Mouse (Mus musculus) forebrain, embryonic 12.5 days (tissue): Measurements from ENCODE around the gene Rev3l. TPM values are rescaled to one million over a fixed set of nuclear protein-coding genes. Genes with fewer than 3 reads are reported as not detected.

ENCODE experiments used
- ATAC-seq: fragments of 200-750 bp; cut with Nextera tagmentation; 2 replicates; pipeline ENCODE4 v1.8.0; 2017; ENCODE audit warnings: moderate TSS enrichment; ENCODE audit not compliant: low FRiP score
- H3K27ac ChIP-seq: fragments of 300-500 bp; sonication (generic); 2 replicates; pipeline ENCODE4 v1.5.1; 2016; ENCODE audit warnings: mild to moderate bottlenecking
- H3K27me3 ChIP-seq: fragments of 300-500 bp; sonication (generic); 2 replicates; pipeline ENCODE4 v1.6.1; 2016; ENCODE audit warnings: mild to moderate bottlenecking
- H3K36me3 ChIP-seq: fragments of 300-500 bp; sonication (generic); replicated peaks from 2 replicates; pipeline ENCODE4 v1.6.1; 2016; ENCODE audit warnings: mild to moderate bottlenecking
- H3K4me1 ChIP-seq: fragments of 300-500 bp; sonication (generic); 2 replicates; pipeline ENCODE4 v1.6.1; 2016
- H3K4me2 ChIP-seq: fragments of 300-500 bp; sonication (generic); 2 replicates; pipeline ENCODE4 v1.6.1; 2016; ENCODE audit warnings: mild to moderate bottlenecking, moderate library complexity
- H3K4me3 ChIP-seq: fragments of 300-500 bp; sonication (generic); replicated peaks from 2 replicates; pipeline ENCODE4 v1.5.1; 2016; ENCODE audit warnings: mild to moderate bottlenecking
- H3K9ac ChIP-seq: fragments of 300-500 bp; sonication (generic); 2 replicates; pipeline ENCODE4 v1.6.1; 2016; ENCODE audit warnings: mild to moderate bottlenecking
- H3K9me3 ChIP-seq: fragments of 300-500 bp; sonication (generic); 2 replicates; pipeline ENCODE4 v1.6.1; 2016
- WGBS: fragments of 180-500 bp; shearing (Covaris S2); methylation state at CpG from one replicate; pipeline ENCODE4 v1.1.7; 2016; 5-methylcytosine and 5-hydroxymethylcytosine counted together
- polyA plus RNA-seq: library from polyadenylated mRNA; unstranded; fragments of >200 nt; fragmentation: Nextera tagmentation; extraction: Ambion mirVana; gene quantifications from 2 replicates; pipeline ENCODE4 v1.2.1, GENCODE M21; 2016

The Rev3l gene
- polyA plus RNA-seq, result 19.7 and 19.9 TPM in 2 replicates

DNA sequence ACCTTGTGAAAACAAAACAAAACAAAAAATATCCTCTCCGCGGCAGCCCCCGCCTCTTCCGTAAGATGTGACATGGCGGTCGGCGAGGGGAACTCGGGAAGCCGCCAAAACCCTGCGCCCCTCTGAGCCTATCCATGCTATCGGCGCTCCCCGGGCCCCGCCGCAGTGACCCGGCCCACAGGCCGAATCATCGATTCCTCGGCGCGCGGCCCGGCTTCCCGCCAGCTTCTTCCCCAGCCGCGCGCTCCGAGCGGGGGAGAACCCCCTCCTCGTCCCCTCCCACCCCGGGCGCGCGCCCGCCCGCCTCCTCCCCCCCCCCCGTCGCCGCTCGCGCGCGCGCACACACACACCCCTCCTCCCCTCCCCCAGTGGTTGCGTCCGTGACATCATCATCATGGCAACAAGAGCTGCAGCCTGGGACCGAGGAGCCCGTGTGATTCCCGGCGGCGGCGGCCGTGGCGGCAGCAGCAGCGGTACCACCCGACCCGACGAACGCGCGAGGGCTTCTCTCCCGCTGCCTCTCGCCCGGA, at the start of gene Rev3l:
TSS of gene Rev3l (plus strand) at position 383 of the 530 bp plus-strand sequence.
- Histone ChIP-seq H3K27me3 (no peaks in the 10 kb centered on the region), H3K9ac (peak within 1 kb of the TSS; percentile 95), H3K4me2 (peak within 1 kb of the TSS; percentile 63), H3K36me3 (0 out of 2 replicates have a peak, but pooled peaks cover 4% of the 10 kb centered on the region), H3K4me3 (peak within 1 kb of the TSS; percentile 91), H3K9me3 (0 out of 2 replicates have a peak, but pooled peaks cover 5% of the 10 kb centered on the region), H3K27ac (peak within 1 kb of the TSS; percentile 100), H3K4me1 (peaks cover 17% of the 10 kb centered on the region)
- peak; percentile 86 for ATAC-seq
- under 1% methylated on average over 45 of the region's 64 CpGs for WGBS

DNA sequence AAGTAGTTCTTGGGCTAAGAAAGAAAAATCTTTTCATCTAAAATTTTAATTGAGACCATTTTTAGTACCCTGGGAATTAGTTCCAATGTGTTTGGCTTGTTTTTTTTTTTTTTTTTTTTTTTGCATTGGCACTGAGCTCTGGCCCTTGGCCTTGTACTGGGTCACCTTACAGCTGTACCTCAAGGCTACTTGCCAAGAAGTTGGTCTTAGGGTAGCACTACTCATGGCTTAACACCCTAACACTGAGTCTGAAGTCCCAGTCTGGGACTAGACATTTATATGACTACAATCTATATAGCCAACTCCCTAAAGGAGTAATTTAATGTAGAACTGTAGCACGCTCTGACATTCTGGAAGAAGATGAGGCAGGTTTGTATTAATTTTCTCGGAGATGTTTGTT, 49.4 kb upstream of the Rev3l start:
- WGBS, result 89% methylated on average over 2 of the region's 2 CpGs
- H3K4me3 ChIP-seq, result no peak overlapping the region
- no peak overlapping the region for H3K4me2 ChIP-seq
- peaks cover 6% of the 10 kb centered on the region; the same call in 1 of the 2 replicates for H3K36me3 ChIP-seq
- peaks cover 5% of the 10 kb centered on the region; the same call in 1 of the 2 replicates for H3K4me1 ChIP-seq
- no peak overlapping the region for H3K9ac ChIP-seq
- no peak for ATAC-seq
- H3K27ac ChIP-seq, result no peak overlapping the region
- no peaks in the 10 kb centered on the region for H3K27me3 ChIP-seq
- no peaks in the 10 kb centered on the region for H3K9me3 ChIP-seq

DNA sequence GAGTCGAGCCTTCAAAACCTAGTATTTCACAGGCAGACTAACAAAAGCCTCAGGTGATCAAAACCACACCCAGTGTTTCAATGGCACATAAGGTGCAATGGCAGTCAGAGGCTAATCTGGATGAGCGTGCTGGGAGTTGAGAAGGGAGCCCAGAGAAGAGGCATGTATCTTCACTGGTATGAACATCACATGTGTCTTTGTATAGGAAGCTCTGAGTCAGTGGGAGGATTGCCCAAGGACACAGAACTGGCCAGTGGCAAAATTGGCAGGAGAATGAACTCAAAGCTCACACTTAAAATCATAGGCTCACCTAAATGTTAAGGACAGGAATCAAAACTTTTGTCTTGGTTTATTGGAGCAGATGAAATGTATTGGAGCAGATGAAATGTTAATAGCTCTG, 48.4 kb upstream of the Rev3l start:
- Histone ChIP-seq H3K9me3 (no peaks in the 10 kb centered on the region), H3K4me3 (no peak overlapping the region), H3K9ac (no peak overlapping the region), H3K4me1 (peaks cover 5% of the 10 kb centered on the region; the same call in 1 of the 2 replicates), H3K27ac (no peak overlapping the region), H3K4me2 (no peak overlapping the region), H3K36me3 (peaks cover 6% of the 10 kb centered on the region; the same call in 1 of the 2 replicates), H3K27me3 (no peaks in the 10 kb centered on the region)
- ATAC-seq, result no peak
- WGBS, result 96% methylated on average over 2 of the region's 2 CpGs

DNA sequence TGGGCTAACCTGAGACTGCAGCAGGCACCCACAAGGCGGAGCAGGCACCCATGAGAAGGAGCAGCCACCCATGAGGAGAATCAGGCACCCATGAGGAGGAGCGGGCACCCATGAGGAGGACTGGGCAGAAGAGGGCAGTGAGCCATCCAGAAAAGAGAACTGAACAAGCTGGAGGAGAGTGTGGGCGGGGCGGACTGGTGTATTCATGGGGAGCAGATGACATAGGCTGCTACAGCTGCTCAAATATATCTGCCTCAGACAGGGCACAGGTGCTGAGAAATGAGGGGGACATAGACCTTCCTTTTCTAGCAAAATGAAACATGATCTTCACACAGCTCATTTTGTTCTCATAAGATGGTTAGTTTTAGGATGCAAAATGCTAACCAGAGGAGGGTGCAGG, 45.1 kb upstream of the Rev3l start:
- no peaks in the 10 kb centered on the region for H3K9me3 ChIP-seq
- no peak overlapping the region for H3K27ac ChIP-seq
- H3K9ac ChIP-seq, result no peak overlapping the region
- H3K4me1 ChIP-seq, result peaks cover 10% of the 10 kb centered on the region
- H3K4me3 ChIP-seq, result no peak overlapping the region
- 95% methylated on average over 4 of the region's 4 CpGs for WGBS
- no peak for ATAC-seq
- H3K36me3 ChIP-seq, result no peaks in the 10 kb centered on the region
- no peak overlapping the region for H3K4me2 ChIP-seq
- H3K27me3 ChIP-seq, result no peaks in the 10 kb centered on the region

DNA sequence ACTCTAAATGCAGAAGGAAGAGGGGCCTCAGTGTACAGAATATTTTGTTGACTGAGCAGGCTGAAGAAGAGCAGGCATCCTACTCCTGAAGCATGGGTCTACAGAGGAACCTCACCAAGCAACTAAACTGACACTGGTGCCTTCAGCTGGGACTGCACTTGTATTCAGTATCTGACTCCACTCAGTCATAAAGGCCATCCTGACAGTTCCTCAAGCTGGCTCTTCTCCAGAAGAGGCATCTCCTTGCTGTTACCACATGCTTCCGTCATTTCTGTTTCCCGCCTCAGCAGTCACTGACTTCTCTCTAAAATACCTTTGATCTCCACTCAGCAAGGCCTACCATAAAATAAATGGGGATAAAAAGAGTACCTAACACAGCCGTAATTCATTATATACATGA, 44.1 kb upstream of the Rev3l start:
- no peaks in the 10 kb centered on the region for H3K9me3 ChIP-seq
- H3K4me1 ChIP-seq, result peaks cover 10% of the 10 kb centered on the region
- no peak for ATAC-seq
- no peak overlapping the region for H3K4me2 ChIP-seq
- H3K9ac ChIP-seq, result no peak overlapping the region
- H3K27ac ChIP-seq, result no peak overlapping the region
- WGBS, result 84% methylated on average over 3 of the region's 3 CpGs
- no peaks in the 10 kb centered on the region for H3K27me3 ChIP-seq
- no peak overlapping the region for H3K4me3 ChIP-seq
- H3K36me3 ChIP-seq, result no peaks in the 10 kb centered on the region

DNA sequence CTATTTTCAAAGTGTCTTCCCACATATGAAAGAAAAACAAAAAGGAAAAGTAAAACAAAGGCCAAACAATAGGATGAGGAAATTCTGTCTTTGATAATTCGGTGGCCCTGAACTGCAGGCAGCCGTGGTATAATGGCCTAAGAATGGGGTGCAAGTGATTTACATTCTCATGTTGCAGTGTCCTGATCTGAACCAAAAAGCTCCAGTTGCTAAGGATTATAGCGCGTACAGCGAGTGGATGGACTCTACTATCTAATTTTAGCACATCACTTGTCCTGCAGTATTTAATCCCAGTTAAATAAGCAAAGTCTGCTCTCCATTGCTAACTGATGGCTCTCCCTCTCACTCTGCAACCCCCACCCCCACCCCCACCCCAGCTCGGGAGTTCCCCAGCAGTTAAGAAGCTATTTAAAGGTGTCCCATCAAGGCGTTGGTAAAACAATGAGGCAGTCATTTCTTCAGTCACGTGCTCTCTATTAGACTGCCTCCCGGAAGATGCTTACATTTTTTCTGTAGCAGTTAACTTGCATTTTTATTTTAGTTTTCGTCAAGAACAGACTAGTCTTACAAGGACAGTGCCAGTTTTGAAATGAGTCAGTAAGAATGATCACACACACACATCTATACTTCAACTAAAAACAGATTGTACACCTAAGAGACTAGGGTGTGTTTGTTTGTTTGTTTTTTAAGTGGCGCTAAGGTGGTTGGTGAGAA, 40.4 kb upstream of the Rev3l start:
- Histone ChIP-seq H3K4me3 (no peak overlapping the region), H3K9ac (no peak overlapping the region), H3K36me3 (no peaks in the 10 kb centered on the region), H3K27me3 (no peaks in the 10 kb centered on the region), H3K27ac (no peak overlapping the region), H3K4me2 (no peak overlapping the region), H3K4me1 (peaks cover 5% of the 10 kb centered on the region), H3K9me3 (no peaks in the 10 kb centered on the region)
- no peak for ATAC-seq
- 49% methylated on average over 11 of the region's 11 CpGs for WGBS

DNA sequence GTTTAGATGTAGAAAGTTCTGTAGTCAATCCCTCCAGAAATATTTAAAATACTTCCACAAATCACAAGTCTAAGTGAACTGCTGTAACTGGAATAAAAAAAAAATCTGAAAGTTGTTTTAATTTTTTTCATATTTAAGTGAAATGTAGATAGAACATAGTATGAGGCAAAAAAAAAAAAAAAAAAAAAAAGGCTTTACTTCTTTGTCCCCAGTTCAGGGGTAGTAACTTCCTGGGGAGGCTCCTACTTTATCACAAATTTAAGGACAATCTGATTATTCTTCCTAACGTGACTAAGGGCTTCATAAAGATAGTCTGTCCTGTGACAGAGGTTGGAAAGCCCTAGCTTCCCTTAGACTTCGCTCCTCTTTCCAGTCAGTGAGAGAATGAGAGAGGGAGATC, 39.8 kb upstream of the Rev3l start:
- Histone ChIP-seq H3K27ac (no peak overlapping the region), H3K9me3 (no peaks in the 10 kb centered on the region), H3K27me3 (no peaks in the 10 kb centered on the region), H3K36me3 (no peaks in the 10 kb centered on the region), H3K4me1 (peaks cover 5% of the 10 kb centered on the region), H3K9ac (no peak overlapping the region), H3K4me3 (no peak overlapping the region), H3K4me2 (no peak overlapping the region)
- no peak for ATAC-seq
- WGBS, result 76% methylated on average over 2 of the region's 2 CpGs

DNA sequence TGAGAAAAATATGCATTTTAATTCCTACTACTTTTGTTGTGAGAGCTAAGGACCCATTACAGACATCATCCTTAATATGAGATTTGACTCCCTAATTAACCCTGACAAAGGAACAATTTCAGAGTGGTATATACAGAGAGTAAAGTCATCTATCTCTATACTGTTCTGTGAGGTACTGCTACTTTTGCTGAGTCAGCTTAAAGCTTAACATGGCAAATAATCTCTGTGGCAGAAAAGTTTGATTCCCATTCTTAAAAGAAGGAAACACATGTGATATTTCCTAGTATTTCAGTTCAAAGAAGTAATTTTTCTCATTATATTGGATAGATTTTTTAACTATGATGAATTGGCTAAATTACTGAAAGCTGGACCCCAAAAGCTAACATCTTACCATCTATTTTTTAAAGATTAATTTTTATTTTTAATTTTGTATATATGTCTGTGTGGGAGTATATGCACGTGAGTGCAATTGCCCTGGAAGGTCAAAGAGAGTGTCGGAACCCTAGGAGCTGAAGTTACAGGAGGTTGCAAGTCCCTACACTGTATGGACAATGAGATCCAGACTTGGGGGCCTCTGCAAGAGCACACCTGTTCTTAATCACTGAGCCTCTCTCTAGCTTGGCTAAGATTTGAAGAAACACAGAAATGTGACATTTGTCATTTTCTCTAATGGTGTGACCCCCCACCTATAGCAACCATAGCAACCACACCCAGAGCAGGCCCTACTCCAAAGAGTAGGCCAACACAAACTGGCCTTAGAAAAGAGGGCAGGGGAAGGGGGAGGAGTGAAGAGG, 24.0 kb upstream of the Rev3l start:
- no peak for ATAC-seq
- no peaks in the 10 kb centered on the region for H3K4me1 ChIP-seq
- no peak overlapping the region for H3K27ac ChIP-seq
- no peaks in the 10 kb centered on the region for H3K9me3 ChIP-seq
- H3K36me3 ChIP-seq, result no peaks in the 10 kb centered on the region
- H3K4me3 ChIP-seq, result no peak overlapping the region
- no peak overlapping the region for H3K4me2 ChIP-seq
- no peaks in the 10 kb centered on the region for H3K27me3 ChIP-seq
- 90% methylated on average over 2 of the region's 2 CpGs for WGBS
- H3K9ac ChIP-seq, result no peak overlapping the region

DNA sequence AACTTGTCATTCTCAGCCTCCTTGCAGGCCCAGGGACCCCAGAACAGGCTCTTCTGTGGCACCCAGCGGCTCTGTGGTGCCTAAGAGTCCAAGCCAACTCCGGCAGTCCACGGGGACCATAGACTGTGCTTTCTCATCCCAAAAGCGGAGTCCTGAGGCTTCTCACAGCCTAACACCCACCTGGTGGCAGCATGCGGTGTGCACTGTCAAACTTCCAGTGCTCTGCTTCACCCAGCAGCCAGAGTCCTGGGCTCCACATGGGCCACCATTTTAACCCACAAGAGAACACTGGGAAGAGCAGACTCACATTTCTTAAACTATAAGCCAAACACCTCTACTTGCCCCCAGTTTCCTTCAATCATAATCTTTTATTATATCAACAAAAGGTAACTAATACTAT, 15.0 kb upstream of the Rev3l start:
- no peaks in the 10 kb centered on the region for H3K9me3 ChIP-seq
- H3K9ac ChIP-seq, result no peak overlapping the region
- H3K27me3 ChIP-seq, result no peaks in the 10 kb centered on the region
- no peak overlapping the region for H3K4me3 ChIP-seq
- peaks cover 4% of the 10 kb centered on the region for H3K36me3 ChIP-seq
- no peak for ATAC-seq
- no peak overlapping the region for H3K27ac ChIP-seq
- no peaks in the 10 kb centered on the region for H3K4me1 ChIP-seq
- 76% methylated on average over 5 of the region's 5 CpGs for WGBS
- H3K4me2 ChIP-seq, result no peak overlapping the region

DNA sequence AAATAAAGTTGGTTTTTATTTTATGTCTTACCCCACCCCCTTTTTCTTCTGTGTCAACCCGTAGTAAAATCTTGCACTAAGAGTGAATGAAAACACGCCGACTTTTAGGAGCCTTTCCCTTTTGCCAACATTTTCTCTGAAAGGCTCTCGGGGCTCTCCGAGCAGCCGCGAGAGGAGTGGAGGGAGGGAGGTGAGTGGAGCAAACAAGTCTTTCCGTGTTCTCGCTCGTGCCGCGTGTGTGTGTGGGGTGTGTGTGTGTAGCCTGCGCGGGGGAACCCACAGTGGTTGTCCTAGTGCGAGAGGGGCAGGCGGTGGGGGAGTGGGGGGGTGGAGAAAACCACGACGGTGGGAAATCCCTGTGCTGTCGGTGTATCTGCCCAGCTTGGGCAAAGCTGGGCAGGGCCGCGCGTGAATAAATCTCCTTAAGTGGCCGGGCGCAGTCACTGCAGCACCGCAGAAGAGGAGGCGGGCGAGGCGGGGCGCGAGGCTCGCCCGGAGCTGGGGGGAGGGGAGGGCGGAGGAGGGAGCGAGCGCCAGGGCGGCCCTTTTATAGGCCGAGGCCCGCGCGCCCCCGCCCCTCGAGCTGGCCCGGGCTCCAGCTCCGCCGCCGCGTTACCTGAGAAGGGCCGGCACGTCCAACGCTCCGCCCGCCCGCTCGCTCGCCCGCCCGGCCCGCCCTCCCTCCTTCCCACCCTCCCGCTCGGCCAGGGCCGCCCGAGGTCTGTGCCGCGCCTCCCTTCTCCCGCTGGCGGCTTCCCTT, 762 bp upstream of the Rev3l start:
- no peaks in the 10 kb centered on the region for H3K27me3 ChIP-seq
- WGBS, result 1% methylated on average over 54 of the region's 66 CpGs
- peaks cover 17% of the 10 kb centered on the region for H3K4me1 ChIP-seq
- ATAC-seq, result peak; percentile 92
- H3K9me3 ChIP-seq, result 0 out of 2 replicates have a peak, but pooled peaks cover 5% of the 10 kb centered on the region
- H3K9ac ChIP-seq, result peak overlapping the region; percentile 95
- peak overlapping the region; percentile 100 for H3K27ac ChIP-seq
- peak overlapping the region; percentile 91 for H3K4me3 ChIP-seq
- H3K36me3 ChIP-seq, result 0 out of 2 replicates have a peak, but pooled peaks cover 4% of the 10 kb centered on the region
- H3K4me2 ChIP-seq, result peak overlapping the region; percentile 63

DNA sequence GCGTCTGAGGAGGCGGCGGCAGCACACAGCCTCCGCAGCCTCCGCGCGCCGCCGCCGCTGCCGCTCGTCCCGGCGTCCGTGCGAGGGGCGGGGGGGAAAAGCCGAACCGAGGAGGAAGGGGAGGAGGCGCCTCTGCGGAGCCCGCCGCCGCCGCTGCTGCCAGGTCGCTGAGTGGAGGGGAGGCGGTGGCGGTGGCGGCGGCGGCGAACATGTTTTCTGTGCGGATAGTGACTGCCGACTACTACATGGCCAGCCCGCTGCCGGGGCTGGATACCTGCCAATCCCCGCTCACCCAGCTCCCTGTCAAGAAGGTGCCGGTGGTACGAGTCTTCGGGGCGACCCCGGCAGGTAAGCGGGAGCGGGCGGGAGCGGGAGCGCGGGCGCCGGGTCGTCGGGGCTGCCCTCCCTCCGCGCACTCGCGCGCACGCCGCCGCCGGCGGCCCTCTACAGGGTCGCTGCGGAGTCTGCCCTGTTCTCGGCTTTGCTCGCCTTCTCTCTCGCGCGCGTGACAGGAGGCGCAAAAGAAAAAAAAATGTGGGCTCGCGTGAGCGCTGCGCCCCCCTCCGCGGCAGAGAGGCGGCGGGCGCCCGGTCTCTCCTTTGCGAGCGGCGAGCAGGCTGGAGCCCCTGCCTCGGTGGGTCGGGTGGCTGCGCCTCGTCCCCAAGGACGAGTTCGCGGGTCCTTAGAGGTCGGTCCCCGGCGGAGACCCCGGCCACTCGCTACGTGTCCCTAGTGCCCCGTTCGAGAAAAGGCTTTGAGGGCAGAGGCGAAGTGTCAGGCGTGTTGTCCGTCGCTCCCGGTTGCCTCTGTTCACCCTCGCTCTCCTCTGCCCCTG, 565 bp downstream of the Rev3l start:
- peak overlapping the region; percentile 95 for H3K9ac ChIP-seq
- WGBS, result under 1% methylated on average over 87 of the region's 105 CpGs

More for the DNA sequence above, 565 bp downstream of the Rev3l start:
- Histone ChIP-seq H3K9me3 (0 out of 2 replicates have a peak, but pooled peaks cover 5% of the 10 kb centered on the region), H3K4me3 (peak overlapping the region; percentile 91), H3K4me2 (peak overlapping the region; percentile 63), H3K4me1 (peaks cover 17% of the 10 kb centered on the region), H3K27ac (peak overlapping the region; percentile 100), H3K27me3 (no peaks in the 10 kb centered on the region), H3K36me3 (0 out of 2 replicates have a peak, but pooled peaks cover 4% of the 10 kb centered on the region)
- peak; percentile 66 for ATAC-seq
